Mouse (Mus musculus) embryonic facial prominence, embryonic 12.5 days (tissue): ENCODE measurements around the gene Xlr5a. TPM values are rescaled to one million over a fixed set of nuclear protein-coding genes. Genes with fewer than 3 reads are reported as not detected.

ENCODE experiments used
- polyA plus RNA-seq: library from polyadenylated mRNA; unstranded; fragments of >200 nt; fragmentation: Nextera tagmentation; extraction: Ambion mirVana; gene quantifications from 2 replicates; pipeline ENCODE4 v1.2.1, GENCODE M21; 2016

The Xlr5a gene
- polyA plus RNA-seq, 1 experiment from 2014 or later: not detected

Other genes starting within 250 kb of the Xlr5a start
- 0.10 and 0.35 TPM in 2 replicates for gene Pnma3, start 228.2 kb downstream of the Xlr5a start, polyA plus RNA-seq
- gene Xlr4a, start 210.5 kb downstream of the Xlr5a start, polyA plus RNA-seq: 0.68 and 1.1 TPM in 2 replicates
- 1.9 and 3.6 TPM in 2 replicates for gene Xlr3a, start 195.9 kb downstream of the Xlr5a start, polyA plus RNA-seq
- gene Gm14685, start 175.9 kb downstream of the Xlr5a start, polyA plus RNA-seq: 0.05 and 0.18 TPM in 2 replicates
- not detected in 2 replicates for gene Xlr5b, start 144.2 kb downstream of the Xlr5a start, polyA plus RNA-seq
- gene DXBay18, start 143.5 kb downstream of the Xlr5a start, polyA plus RNA-seq: not detected in 2 replicates
- gene Spin2d, start 116.0 kb downstream of the Xlr5a start, polyA plus RNA-seq: not detected in 2 replicates
- gene Xlr3b, start 100.8 kb downstream of the Xlr5a start, polyA plus RNA-seq: 10.4 and 11.2 TPM in 2 replicates
- 0.64 and 0.69 TPM in 2 replicates for gene Xlr4b, start 78.6 kb downstream of the Xlr5a start, polyA plus RNA-seq
- gene F8a, start 64.7 kb downstream of the Xlr5a start, polyA plus RNA-seq: 11.6 and 11.8 TPM in 2 replicates
- 0.47 TPM in 1 of 2 replicates, not detected in the other for gene Xlr4c, start 49.8 kb downstream of the Xlr5a start, polyA plus RNA-seq
- gene Xlr3c, start 27.6 kb downstream of the Xlr5a start, polyA plus RNA-seq: not detected in 2 replicates
- gene Xlr5c, start within 50 bp of the Xlr5a start, polyA plus RNA-seq: not detected in 2 replicates
- gene Gm45015, start 43.9 kb upstream of the Xlr5a start, polyA plus RNA-seq: not detected in 2 replicates
- gene Zfp275, start 49.6 kb upstream of the Xlr5a start, polyA plus RNA-seq: 21.2 and 21.6 TPM in 2 replicates
- gene Gm18336, start 105.8 kb upstream of the Xlr5a start, polyA plus RNA-seq: not detected in 2 replicates
- 0.19 and 0.29 TPM in 2 replicates for gene Zfp92, start 118.1 kb upstream of the Xlr5a start, polyA plus RNA-seq
- not detected in 2 replicates for gene Trex2, start 142.4 kb upstream of the Xlr5a start, polyA plus RNA-seq
- 81.1 and 85.4 TPM in 2 replicates for gene Haus7, start 166.1 kb upstream of the Xlr5a start, polyA plus RNA-seq
- 43.0 and 46.6 TPM in 2 replicates for gene Bgn, start 190.6 kb upstream of the Xlr5a start, polyA plus RNA-seq
- gene Atp2b3, start 210.1 kb upstream of the Xlr5a start, polyA plus RNA-seq: 0.69 and 0.73 TPM in 2 replicates